Mouse (Mus musculus) embryonic facial prominence, embryonic 10.5 days (tissue): ENCODE data around the gene Polg. TPM values are rescaled to one million over a fixed set of nuclear protein-coding genes. Genes with fewer than 3 reads are reported as not detected.

Experiments used
- DNase-seq: peaks from one replicate; pipeline ENCODE4 v3.0.0-alpha.2; 2017; ENCODE audit warnings: low spot score
- H3K27ac ChIP-seq: fragments of 300-500 bp; sonication (generic); replicated peaks from 2 replicates; pipeline ENCODE4 v1.5.1; 2016; ENCODE audit warnings: mild to moderate bottlenecking
- H3K27me3 ChIP-seq: fragments of 300-500 bp; sonication (generic); replicated peaks from 2 replicates; pipeline ENCODE4 v1.6.1; 2016; ENCODE audit warnings: low read depth, mild to moderate bottlenecking; ENCODE audit not compliant: poor library complexity, severe bottlenecking
- H3K36me3 ChIP-seq: fragments of 300-500 bp; sonication (generic); replicated peaks from 2 replicates; pipeline ENCODE4 v1.6.1; 2016; ENCODE audit warnings: mild to moderate bottlenecking, moderate library complexity
- H3K4me1 ChIP-seq: fragments of 300-500 bp; sonication (generic); 2 replicates; pipeline ENCODE4 v1.6.1; 2016
- H3K4me3 ChIP-seq: fragments of 300-500 bp; sonication (generic); 2 replicates; pipeline ENCODE4 v1.5.1; 2016; ENCODE audit warnings: mild to moderate bottlenecking, moderate library complexity
- H3K9me3 ChIP-seq: fragments of 300-500 bp; sonication (generic); 2 replicates; pipeline ENCODE4 v1.6.1; 2016; ENCODE audit warnings: mild to moderate bottlenecking
- WGBS: fragments of 180-500 bp; shearing (Covaris S2); methylation state at CpG from one replicate; pipeline ENCODE4 v1.1.7; 2016; 5-methylcytosine and 5-hydroxymethylcytosine counted together
- polyA plus RNA-seq: library from polyadenylated mRNA; unstranded; fragments of >200 nt; fragmentation: Nextera tagmentation; extraction: Ambion mirVana; gene quantifications from 2 replicates; pipeline ENCODE4 v1.2.1, GENCODE M21; 2016

Gene Polg
- polyA plus RNA-seq, 1 experiment from 2014 or later = 33.4 TPM

DNA sequence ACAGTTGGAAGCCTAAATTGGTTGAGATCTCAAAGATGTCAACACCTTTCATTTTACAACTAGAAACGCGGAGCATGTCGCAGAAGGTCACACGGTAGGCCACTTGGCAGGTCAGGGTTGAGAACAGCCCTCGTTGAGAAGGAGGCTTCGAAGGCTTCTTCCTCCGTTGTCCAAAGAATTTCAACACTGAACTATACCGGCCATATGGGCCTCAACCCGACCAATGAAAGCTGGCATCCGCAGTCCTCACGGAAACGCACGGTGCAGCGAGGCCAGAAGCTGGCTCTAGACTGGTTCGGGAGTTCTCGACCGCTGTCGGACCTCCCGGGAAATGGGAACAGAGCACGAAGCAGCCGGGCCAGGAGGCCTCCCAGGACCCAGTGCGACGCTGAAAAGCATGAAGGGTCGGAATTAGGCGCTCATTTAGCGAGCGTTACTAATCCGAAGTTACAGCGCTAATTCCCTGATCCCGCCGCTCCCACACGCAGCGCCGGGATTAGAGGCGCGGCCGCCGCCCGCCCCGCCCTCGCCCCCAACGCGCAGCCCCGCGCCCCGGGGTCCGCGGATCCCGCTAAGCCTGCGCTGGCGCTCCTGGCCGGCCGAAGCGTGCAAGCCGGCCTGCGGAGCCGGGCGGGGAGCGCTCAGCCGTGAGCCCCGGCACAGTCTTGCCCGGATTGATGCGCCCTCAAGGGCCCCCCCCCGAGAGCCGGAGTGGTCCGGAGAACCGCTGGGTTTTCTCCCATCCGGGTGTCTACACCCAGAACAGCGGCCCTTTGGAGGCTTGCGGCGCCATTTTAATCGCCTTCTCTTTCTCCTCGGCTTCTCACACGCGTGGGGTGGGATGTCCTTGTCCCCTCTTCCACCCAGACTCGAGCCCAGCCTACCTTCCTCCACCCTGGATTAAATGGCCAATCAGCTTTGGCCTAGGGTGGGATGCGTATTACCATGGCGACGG is 42.4 kb upstream of the Polg start:
- DNase-seq = peak; percentile 44
- Histone ChIP-seq H3K36me3 (peaks cover 7% of the 10 kb centered on the region; the same call in 1 of the 2 replicates), H3K4me1 (peaks cover 38% of the 10 kb centered on the region), H3K27me3 (peaks cover 100% of the 10 kb centered on the region), H3K9me3 (no peaks in the 10 kb centered on the region), H3K4me3 (peak overlapping the region; percentile 57), H3K27ac (peak overlapping the region; percentile 74)
- 1% methylated on average over 79 of the region's 79 CpGs for WGBS

GRCm38 (mm10) chr7:79507756-79508155 is 41.6 kb upstream of the Polg start:
- peak; percentile 21 for DNase-seq
- Histone ChIP-seq H3K27ac (peak overlapping the region; percentile 69), H3K9me3 (no peaks in the 10 kb centered on the region), H3K4me3 (peak overlapping the region; percentile 57), H3K27me3 (peaks cover 100% of the 10 kb centered on the region), H3K4me1 (peaks cover 38% of the 10 kb centered on the region), H3K36me3 (peaks cover 7% of the 10 kb centered on the region; the same call in 1 of the 2 replicates)
- WGBS = 14% methylated on average over 1 of the region's 1 CpGs

GRCm38 (mm10) chr7:79507101-79507705 is 41.0 kb upstream of the Polg start:
- 1% methylated on average over 11 of the region's 11 CpGs for whole genome bisulfite sequencing
- Histone ChIP-seq H3K36me3 (peaks cover 7% of the 10 kb centered on the region; the same call in 1 of the 2 replicates), H3K27ac (peak overlapping the region; percentile 86), H3K9me3 (no peaks in the 10 kb centered on the region), H3K27me3 (peaks cover 100% of the 10 kb centered on the region), H3K4me1 (peaks cover 38% of the 10 kb centered on the region), H3K4me3 (peak overlapping the region; percentile 57)
- DNase-seq = peak; percentile 28

DNA sequence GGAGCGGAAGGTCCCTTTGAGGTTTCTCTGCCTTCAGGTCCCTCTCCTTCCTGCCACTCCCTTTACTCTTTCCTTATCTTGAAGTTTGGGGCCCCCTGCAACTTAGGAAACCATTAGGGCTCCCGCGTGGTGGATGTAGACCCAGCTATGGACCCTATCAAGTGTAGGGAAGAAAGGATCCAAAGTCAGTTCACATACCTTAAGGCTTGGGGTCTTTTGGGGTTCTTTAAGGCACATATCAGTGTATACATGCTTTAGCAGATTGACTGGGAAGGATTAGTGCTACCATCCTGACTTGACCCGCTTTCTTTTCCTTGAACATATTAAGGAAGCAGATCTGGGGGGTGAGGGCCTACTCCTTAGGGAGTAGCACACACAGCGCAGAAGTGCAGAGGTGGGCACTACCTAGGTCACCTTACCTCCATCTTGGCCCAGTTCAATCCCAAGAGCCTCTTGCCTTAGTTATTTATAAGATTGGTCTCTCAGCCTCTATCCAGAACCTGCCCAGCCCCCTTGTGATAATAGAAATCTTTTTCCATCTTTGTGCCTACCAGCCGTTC is 40.4 kb upstream of the Polg start:
- H3K27me3 ChIP-seq = peaks cover 100% of the 10 kb centered on the region
- H3K36me3 ChIP-seq = peaks cover 7% of the 10 kb centered on the region; the same call in 1 of the 2 replicates
- H3K4me1 ChIP-seq = peaks cover 38% of the 10 kb centered on the region
- peak overlapping the region; percentile 57 for H3K4me3 ChIP-seq
- peak; percentile 13 for DNase-seq
- H3K27ac ChIP-seq = peak overlapping the region; percentile 86
- WGBS = under 1% methylated on average over 6 of the region's 6 CpGs
- no peaks in the 10 kb centered on the region for H3K9me3 ChIP-seq

GRCm38 (mm10) chr7:79505876-79506530 is 39.8 kb upstream of the Polg start:
- Histone ChIP-seq H3K27ac (peak overlapping the region; percentile 86), H3K36me3 (peaks cover 7% of the 10 kb centered on the region; the same call in 1 of the 2 replicates), H3K4me3 (peak overlapping the region; percentile 57), H3K4me1 (peaks cover 38% of the 10 kb centered on the region), H3K9me3 (no peaks in the 10 kb centered on the region), H3K27me3 (peaks cover 100% of the 10 kb centered on the region)
- under 1% methylated on average over 28 of the region's 28 CpGs for WGBS
- peak; percentile 65 for DNase-seq

- Histone ChIP-seq H3K36me3 (peaks cover 7% of the 10 kb centered on the region; the same call in 1 of the 2 replicates), H3K4me1 (peaks cover 38% of the 10 kb centered on the region), H3K27me3 (peaks cover 100% of the 10 kb centered on the region), H3K27ac (peak overlapping the region; percentile 86), H3K9me3 (no peaks in the 10 kb centered on the region), H3K4me3 (peak overlapping the region; percentile 57)
- DNase-seq = peak; percentile 36
- 2% methylated on average over 22 of the region's 22 CpGs for WGBS
Measured at GRCm38 (mm10) chr7:79505376-79505775, 39.2 kb upstream of the Polg start.

GRCm38 (mm10) chr7:79504723-79505122 is 38.6 kb upstream of the Polg start:
- peaks cover 43% of the 10 kb centered on the region for H3K4me1 ChIP-seq

GRCm38 (mm10) chr7:79503656-79504250 is 37.6 kb upstream of the Polg start:
- WGBS = 1% methylated on average over 5 of the region's 5 CpGs
- no peak for DNase-seq
- peaks cover 5% of the 10 kb centered on the region; the same call in 1 of the 2 replicates for H3K36me3 ChIP-seq
- H3K4me3 ChIP-seq = peak overlapping the region; percentile 57
- peaks cover 100% of the 10 kb centered on the region for H3K27me3 ChIP-seq
- peak overlapping the region; percentile 63; the same call in 1 of the 2 replicates for H3K27ac ChIP-seq
- H3K9me3 ChIP-seq = no peaks in the 10 kb centered on the region
- peaks cover 50% of the 10 kb centered on the region for H3K4me1 ChIP-seq

More at GRCm38 (mm10) chr7:79504723-79505122, 38.6 kb upstream of the Polg start:
- H3K27me3 ChIP-seq = peaks cover 100% of the 10 kb centered on the region
- H3K4me3 ChIP-seq = peak overlapping the region; percentile 57
- DNase-seq = peak; percentile 92
- H3K36me3 ChIP-seq = peaks cover 7% of the 10 kb centered on the region; the same call in 1 of the 2 replicates
- H3K9me3 ChIP-seq = no peaks in the 10 kb centered on the region
- H3K27ac ChIP-seq = peak overlapping the region; percentile 86
- under 1% methylated on average over 42 of the region's 42 CpGs for WGBS

DNA sequence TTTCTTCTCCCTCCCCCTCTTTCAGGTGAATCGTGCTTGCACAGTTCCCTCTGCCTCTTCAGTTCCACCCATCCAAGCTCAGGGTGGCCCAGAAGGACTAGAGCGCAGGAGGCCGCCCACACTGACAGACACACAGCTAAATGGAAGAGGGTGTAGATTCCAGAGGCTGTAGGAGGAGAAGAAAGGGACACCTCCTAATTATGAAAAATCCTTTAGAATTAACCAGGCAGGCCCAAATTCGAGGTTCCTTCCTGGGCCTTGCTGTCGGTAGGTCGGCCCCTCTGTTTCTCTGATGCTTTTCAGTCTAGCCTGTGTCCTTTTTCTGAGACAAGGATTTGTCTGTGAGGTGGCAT is 36.9 kb upstream of the Polg start:
- Histone ChIP-seq H3K9me3 (no peaks in the 10 kb centered on the region), H3K27me3 (peaks cover 100% of the 10 kb centered on the region), H3K4me1 (peaks cover 47% of the 10 kb centered on the region), H3K4me3 (peak overlapping the region; percentile 57), H3K27ac (no peak overlapping the region; the same call in 1 of the 2 replicates), H3K36me3 (no peaks in the 10 kb centered on the region; the same call in 1 of the 2 replicates)
- DNase-seq = no peak
- WGBS = 3% methylated on average over 6 of the region's 6 CpGs

- Histone ChIP-seq H3K9me3 (no peaks in the 10 kb centered on the region), H3K27ac (no peak overlapping the region; the same call in none of the 2 replicates), H3K4me3 (peak overlapping the region; percentile 57), H3K36me3 (no peaks in the 10 kb centered on the region; the same call in 1 of the 2 replicates), H3K4me1 (peaks cover 53% of the 10 kb centered on the region), H3K27me3 (peaks cover 100% of the 10 kb centered on the region)
- 8% methylated on average over 10 of the region's 10 CpGs for WGBS
- DNase-seq = peak; percentile 29
Measured at GRCm38 (mm10) chr7:79502152-79503102, 36.3 kb upstream of the Polg start.

DNA sequence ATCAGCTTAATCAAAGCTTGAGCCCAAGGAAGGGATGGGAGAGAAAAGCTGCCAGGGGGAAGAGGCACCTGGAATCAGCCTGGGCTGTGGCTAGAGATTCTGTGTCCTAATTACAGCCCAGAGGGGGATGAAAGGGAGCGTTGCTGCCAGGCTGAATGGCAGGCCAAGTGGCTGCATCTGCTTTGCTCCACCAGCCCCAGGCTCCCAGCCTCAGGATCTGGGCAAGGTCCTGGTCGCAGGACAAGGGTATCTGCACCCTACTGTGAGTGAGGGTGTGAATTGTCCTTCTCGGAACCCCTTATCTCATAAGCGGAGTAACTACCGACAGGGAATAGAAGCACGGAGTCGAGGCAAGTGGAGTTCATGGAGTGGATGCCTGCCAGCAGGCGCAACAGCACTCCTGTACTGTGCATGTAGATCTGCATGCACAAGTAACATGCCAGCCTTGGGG is 35.4 kb upstream of the Polg start:
- H3K9me3 ChIP-seq = no peaks in the 10 kb centered on the region
- DNase-seq = no peak
- no peaks in the 10 kb centered on the region for H3K36me3 ChIP-seq
- peaks cover 100% of the 10 kb centered on the region for H3K27me3 ChIP-seq
- peaks cover 54% of the 10 kb centered on the region for H3K4me1 ChIP-seq
- peak overlapping the region; percentile 57 for H3K4me3 ChIP-seq
- H3K27ac ChIP-seq = peak overlapping the region; percentile 37; the same call in 1 of the 2 replicates
- 3% methylated on average over 8 of the region's 8 CpGs for WGBS
